Mouse (Mus musculus) intestine, embryonic 16.5 days (tissue): ENCODE measurements around the gene Magi2. TPM values are rescaled to one million over a fixed set of nuclear protein-coding genes. Genes with fewer than 3 reads are reported as not detected.

ENCODE experiments used
- ATAC-seq: fragments of 200-750 bp; cut with Nextera tagmentation; 2 replicates; pipeline ENCODE4 v1.8.0; 2017; ENCODE audit warnings: moderate TSS enrichment, moderate library complexity
- H3K27ac ChIP-seq: fragments of 300-500 bp; sonication (generic); 2 replicates; pipeline ENCODE4 v1.5.1; 2014; ENCODE audit warnings: mild to moderate bottlenecking, low read length
- H3K27me3 ChIP-seq: fragments of 300-500 bp; sonication (generic); replicated peaks from 2 replicates; pipeline ENCODE4 v1.6.1; 2014; ENCODE audit warnings: low read length, control low read depth, mixed read lengths; ENCODE audit not compliant: control insufficient read depth, insufficient read depth
- H3K36me3 ChIP-seq: fragments of 300-500 bp; sonication (generic); 2 replicates; pipeline ENCODE4 v1.6.1; 2014; ENCODE audit warnings: low read length, control low read depth; ENCODE audit not compliant: control insufficient read depth, insufficient read depth
- H3K4me1 ChIP-seq: fragments of 300-500 bp; sonication (generic); 2 replicates; pipeline ENCODE4 v1.6.1; 2014; ENCODE audit warnings: low read length, control low read depth, mixed read lengths; ENCODE audit not compliant: control insufficient read depth, insufficient read depth
- H3K4me2 ChIP-seq: fragments of 300-500 bp; sonication (generic); 2 replicates; pipeline ENCODE4 v1.6.1; 2014; ENCODE audit warnings: low read depth, low read length, control low read depth
- H3K4me3 ChIP-seq: fragments of 300-500 bp; sonication (generic); 2 replicates; pipeline ENCODE4 v1.5.1; 2014; ENCODE audit warnings: mild to moderate bottlenecking, low read length
- H3K9ac ChIP-seq: fragments of 300-500 bp; sonication (generic); 2 replicates; pipeline ENCODE4 v1.6.1; 2014; ENCODE audit warnings: low read depth, low read length
- H3K9me3 ChIP-seq: fragments of 300-500 bp; sonication (generic); 2 replicates; pipeline ENCODE4 v1.6.1; 2016; ENCODE audit warnings: low read length, control low read depth; ENCODE audit not compliant: control insufficient read depth
- WGBS: fragments of 180-500 bp; shearing (Covaris S2); extraction: QIAGEN DNeasy Blood & Tissue Kit; methylation state at CpG from one replicate; pipeline ENCODE4 v1.1.7; 2014; 5-methylcytosine and 5-hydroxymethylcytosine counted together
- polyA plus RNA-seq: library from polyadenylated mRNA; unstranded; fragments of >200 nt; fragmentation: Nextera tagmentation; extraction: Ambion mirVana; gene quantifications from 2 replicates; pipeline ENCODE4 v1.2.1, GENCODE M21; 2015

Magi2 gene
- polyA plus RNA-seq: 2.5 and 3.0 TPM in 2 replicates

DNA sequence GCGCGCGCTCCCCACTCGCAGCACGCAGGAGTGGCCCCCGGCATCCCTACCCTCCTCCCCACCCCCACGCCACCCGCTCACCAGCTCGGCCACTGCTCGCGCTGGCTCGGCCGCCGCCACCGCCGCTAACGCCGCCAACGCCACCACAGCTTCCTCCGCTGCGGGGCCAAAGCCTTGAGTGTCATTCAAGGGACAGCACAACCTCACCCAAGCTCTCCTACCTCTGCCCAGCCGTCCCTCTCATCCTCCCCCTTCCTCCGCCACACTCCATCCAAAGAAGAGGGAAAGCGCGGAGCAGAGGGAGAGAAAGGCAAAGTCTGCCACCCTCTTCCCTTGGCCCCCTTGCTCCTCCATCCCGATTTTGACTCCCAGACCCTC is at the start of gene Magi2:
Magi2 (plus strand) TSS at position 171 of the 378 bp plus-strand sequence.
- Histone ChIP-seq H3K9me3 (no peaks in the 10 kb centered on the region), H3K9ac (peak within 1 kb of the TSS; percentile 77), H3K27me3 (peaks cover 9% of the 10 kb centered on the region; the same call in 1 of the 2 replicates), H3K4me1 (peaks cover 7% of the 10 kb centered on the region; the same call in 1 of the 2 replicates), H3K27ac (peak within 1 kb of the TSS; percentile 61), H3K4me2 (peak within 1 kb of the TSS; percentile 89), H3K4me3 (peak within 1 kb of the TSS; percentile 69), H3K36me3 (no peaks in the 10 kb centered on the region)
- ATAC-seq: no peak; the same call in 1 of the 2 replicates
- WGBS: 2% methylated on average over 24 of the region's 26 CpGs

DNA sequence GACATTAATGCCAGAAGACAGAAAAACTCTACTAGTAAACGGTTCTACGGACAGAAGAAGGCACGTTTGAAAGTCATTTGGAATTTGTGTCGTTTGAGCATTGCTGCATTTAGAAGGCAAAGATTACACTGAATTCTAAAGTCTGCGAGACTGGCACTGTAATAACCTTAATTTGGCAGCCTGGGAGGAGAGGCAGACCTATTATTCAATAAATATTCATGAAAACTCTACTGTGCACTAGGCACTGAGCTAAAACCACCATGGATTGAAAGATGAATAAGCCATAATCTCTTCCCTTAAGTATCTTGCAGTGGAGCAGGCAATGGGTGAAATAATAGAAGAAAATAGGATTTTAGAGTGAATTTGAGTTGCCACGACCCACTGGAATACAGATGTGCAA is 48.2 kb upstream of the Magi2 start:
- 69% methylated on average over 6 of the region's 6 CpGs for WGBS
- H3K36me3 ChIP-seq: no peaks in the 10 kb centered on the region
- ATAC-seq: no peak

DNA sequence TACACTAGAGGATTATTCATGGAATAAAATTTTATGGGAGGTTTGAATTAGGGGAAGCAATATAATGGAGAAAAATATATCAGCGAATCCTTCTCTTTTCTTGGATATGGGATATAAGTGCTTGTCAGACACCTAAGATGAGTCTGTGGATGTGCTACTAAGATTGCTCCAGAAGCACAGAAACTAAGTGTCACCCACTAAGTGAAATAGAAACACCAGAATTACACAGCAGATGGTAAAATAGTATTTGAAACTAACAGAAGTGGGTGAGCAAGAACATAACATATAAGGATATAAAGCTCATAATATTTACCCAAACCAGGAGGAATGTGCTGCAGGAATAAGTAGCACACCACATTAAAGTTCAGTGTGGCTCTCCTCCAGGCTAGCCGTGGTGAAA is 40.7 kb upstream of the Magi2 start:
- WGBS: 79% methylated on average over 2 of the region's 2 CpGs
- ATAC-seq: no peak
- H3K27me3 ChIP-seq: no peaks in the 10 kb centered on the region

More for the DNA sequence above, 48.2 kb upstream of the Magi2 start:
- Histone ChIP-seq H3K27ac (no peak overlapping the region), H3K27me3 (no peaks in the 10 kb centered on the region), H3K9ac (no peak overlapping the region), H3K9me3 (no peaks in the 10 kb centered on the region), H3K4me2 (no peak overlapping the region), H3K4me3 (no peak overlapping the region), H3K4me1 (no peaks in the 10 kb centered on the region)

GRCm38 (mm10) chr5:19211665-19212064 is 15.2 kb upstream of the Magi2 start:
- Histone ChIP-seq H3K9me3 (no peaks in the 10 kb centered on the region), H3K4me1 (no peaks in the 10 kb centered on the region), H3K27ac (no peak overlapping the region), H3K36me3 (no peaks in the 10 kb centered on the region), H3K9ac (no peak overlapping the region), H3K27me3 (no peaks in the 10 kb centered on the region), H3K4me2 (no peak overlapping the region), H3K4me3 (no peak overlapping the region)
- WGBS: 76% methylated on average over 3 of the region's 3 CpGs
- ATAC-seq: no peak

More for the DNA sequence above, 40.7 kb upstream of the Magi2 start:
- H3K4me3 ChIP-seq: no peak overlapping the region
- H3K4me1 ChIP-seq: no peaks in the 10 kb centered on the region
- no peaks in the 10 kb centered on the region for H3K36me3 ChIP-seq
- H3K9ac ChIP-seq: no peak overlapping the region
- H3K4me2 ChIP-seq: no peak overlapping the region
- no peak overlapping the region for H3K27ac ChIP-seq
- no peaks in the 10 kb centered on the region for H3K9me3 ChIP-seq

DNA sequence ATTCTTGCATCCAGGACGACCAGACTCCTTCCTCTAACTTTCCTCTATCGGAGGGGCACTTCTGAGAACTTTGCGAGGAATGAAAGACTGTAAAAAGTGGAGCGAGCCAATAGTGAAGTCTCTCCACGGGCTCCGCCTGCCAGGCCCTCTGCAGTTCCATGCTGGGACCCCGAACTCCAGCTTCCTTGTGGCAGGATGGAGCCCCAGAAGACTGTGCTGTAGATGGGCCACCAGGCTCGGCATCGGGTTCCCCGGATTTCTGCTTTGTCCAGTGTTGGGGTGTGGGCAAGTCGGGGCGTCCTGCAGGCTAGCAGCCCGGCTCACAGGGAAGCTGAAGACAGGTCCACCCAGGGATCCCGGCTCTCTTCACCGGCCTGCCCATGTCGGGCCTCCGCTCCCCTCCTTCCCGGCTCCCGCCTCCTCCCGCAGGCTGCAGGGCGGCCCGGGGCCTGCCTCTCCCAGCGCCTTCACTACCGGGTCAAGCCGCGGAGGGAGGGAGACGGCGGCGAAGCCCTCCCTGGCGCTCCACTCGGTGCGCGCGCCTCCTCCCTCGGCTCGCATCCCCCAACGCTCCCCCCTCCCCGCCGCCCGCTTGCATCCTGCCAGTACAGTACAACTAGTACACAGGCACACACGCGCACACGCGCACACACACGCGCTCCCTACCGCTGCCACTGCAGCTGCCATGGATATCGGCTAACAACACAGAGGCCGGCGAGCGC is 531 bp upstream of the Magi2 start:
- peak overlapping the region; percentile 77 for H3K9ac ChIP-seq
- H3K27ac ChIP-seq: peak overlapping the region; percentile 61
- peaks cover 9% of the 10 kb centered on the region; the same call in 1 of the 2 replicates for H3K27me3 ChIP-seq
- H3K4me1 ChIP-seq: peaks cover 7% of the 10 kb centered on the region; the same call in 1 of the 2 replicates
- 2% methylated on average over 30 of the region's 51 CpGs for WGBS
- peak; percentile 95 for ATAC-seq
- no peaks in the 10 kb centered on the region for H3K9me3 ChIP-seq
- H3K36me3 ChIP-seq: no peaks in the 10 kb centered on the region
- H3K4me2 ChIP-seq: peak overlapping the region; percentile 89
- H3K4me3 ChIP-seq: peak overlapping the region; percentile 69

DNA sequence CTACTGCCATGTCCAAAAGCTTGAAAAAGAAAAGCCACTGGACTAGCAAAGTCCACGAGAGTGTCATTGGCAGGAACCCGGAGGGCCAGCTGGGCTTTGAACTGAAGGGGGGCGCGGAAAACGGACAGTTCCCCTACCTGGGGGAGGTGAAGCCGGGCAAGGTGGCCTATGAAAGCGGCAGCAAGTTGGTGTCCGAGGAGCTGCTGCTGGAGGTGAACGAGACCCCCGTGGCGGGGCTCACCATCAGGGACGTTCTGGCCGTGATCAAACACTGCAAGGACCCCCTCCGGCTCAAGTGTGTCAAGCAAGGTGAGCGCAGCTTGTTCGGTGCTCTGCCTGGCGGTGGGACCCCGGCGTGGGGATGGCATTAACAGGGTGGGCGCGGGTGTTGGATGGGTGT is 445 bp downstream of the Magi2 start:
- Histone ChIP-seq H3K4me2 (peak overlapping the region; percentile 89), H3K9me3 (no peaks in the 10 kb centered on the region), H3K9ac (peak overlapping the region; percentile 77), H3K4me3 (peak overlapping the region; percentile 69), H3K27me3 (peaks cover 9% of the 10 kb centered on the region; the same call in 1 of the 2 replicates), H3K27ac (peak overlapping the region; percentile 45; the same call in 1 of the 2 replicates), H3K4me1 (peaks cover 7% of the 10 kb centered on the region; the same call in 1 of the 2 replicates), H3K36me3 (no peaks in the 10 kb centered on the region)
- whole genome bisulfite sequencing: 0% methylated on average over 21 of the region's 21 CpGs
- no peak for ATAC-seq

DNA sequence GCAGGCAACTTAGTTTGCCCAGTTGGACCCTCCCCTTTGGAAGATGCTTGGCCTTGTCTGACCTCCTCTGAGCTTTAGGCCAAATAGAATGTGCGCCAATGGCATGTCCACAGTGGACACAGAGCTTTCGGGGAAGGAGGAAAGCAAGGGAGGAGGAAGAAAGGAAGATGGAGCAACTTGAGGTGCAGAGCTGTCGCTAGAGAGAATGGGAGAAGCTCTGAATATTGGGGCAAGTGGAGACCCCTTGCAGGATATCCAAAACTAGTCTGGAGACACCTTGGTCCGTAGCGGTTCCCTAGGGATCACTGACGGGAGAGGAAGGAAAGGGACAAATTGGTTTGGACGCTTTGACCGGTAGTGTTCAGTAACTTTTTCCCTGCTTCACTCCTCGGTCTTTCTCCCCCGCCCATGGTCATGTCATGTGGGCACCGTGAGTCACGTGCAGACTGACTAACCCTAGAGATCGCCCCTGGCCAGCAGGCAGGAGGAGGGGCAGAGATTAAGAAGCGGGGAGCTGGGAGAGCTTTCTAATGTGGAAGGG is 1.0 kb downstream of the Magi2 start:
- H3K4me2 ChIP-seq: peak overlapping the region; percentile 89
- H3K9me3 ChIP-seq: no peaks in the 10 kb centered on the region
- no peak for ATAC-seq
- no peaks in the 10 kb centered on the region for H3K36me3 ChIP-seq
- H3K4me3 ChIP-seq: peak overlapping the region; percentile 69
- peaks cover 7% of the 10 kb centered on the region; the same call in 1 of the 2 replicates for H3K4me1 ChIP-seq
- H3K9ac ChIP-seq: peak overlapping the region; percentile 77
- H3K27ac ChIP-seq: no peak overlapping the region
- peaks cover 9% of the 10 kb centered on the region; the same call in 1 of the 2 replicates for H3K27me3 ChIP-seq
- whole genome bisulfite sequencing: under 1% methylated on average over 14 of the region's 14 CpGs

GRCm38 (mm10) chr5:19241797-19242196 is 15.0 kb downstream of the Magi2 start:
- no peak for ATAC-seq

GRCm38 (mm10) chr5:19246426-19246825 is 19.6 kb downstream of the Magi2 start:
- H3K9me3 ChIP-seq: no peaks in the 10 kb centered on the region
- H3K27ac ChIP-seq: no peak overlapping the region
- no peaks in the 10 kb centered on the region for H3K4me1 ChIP-seq
- H3K36me3 ChIP-seq: no peaks in the 10 kb centered on the region
- H3K4me2 ChIP-seq: no peak overlapping the region
- WGBS: 56% methylated on average over 2 of the region's 2 CpGs
- H3K27me3 ChIP-seq: no peaks in the 10 kb centered on the region
- ATAC-seq: no peak
- no peak overlapping the region for H3K4me3 ChIP-seq
- H3K9ac ChIP-seq: no peak overlapping the region

More at GRCm38 (mm10) chr5:19241797-19242196, 15.0 kb downstream of the Magi2 start:
- no peak overlapping the region for H3K9ac ChIP-seq
- H3K4me3 ChIP-seq: no peak overlapping the region
- H3K9me3 ChIP-seq: no peaks in the 10 kb centered on the region
- no peaks in the 10 kb centered on the region for H3K27me3 ChIP-seq
- no peak overlapping the region for H3K27ac ChIP-seq
- H3K4me1 ChIP-seq: no peaks in the 10 kb centered on the region
- H3K36me3 ChIP-seq: no peaks in the 10 kb centered on the region
- H3K4me2 ChIP-seq: no peak overlapping the region
